Mouse (Mus musculus) liver, postnatal 0 days (tissue): ENCODE measurements around the gene Fras1. TPM values are rescaled to one million over a fixed set of nuclear protein-coding genes. Genes with fewer than 3 reads are reported as not detected.

Experiments used
- ATAC-seq: fragments of 200-750 bp; cut with Nextera tagmentation; 2 replicates; pipeline ENCODE4 v1.8.0; 2017; ENCODE audit warnings: mild to moderate bottlenecking, moderate library complexity
- DNase-seq: peaks from one replicate; pipeline ENCODE4 v3.0.0-alpha.2; 2016
- H3K27ac ChIP-seq: fragments of 300-500 bp; sonication (generic); 2 replicates; pipeline ENCODE4 v1.5.1; 2014; ENCODE audit warnings: antibody characterized with exemption, moderate library complexity, mild to moderate bottlenecking, low read depth
- H3K27me3 ChIP-seq: fragments of 300-500 bp; sonication (generic); 2 replicates; pipeline ENCODE4 v1.6.1; 2014; ENCODE audit warnings: low read length, control low read depth, mixed read lengths; ENCODE audit not compliant: insufficient read depth
- H3K36me3 ChIP-seq: fragments of 300-500 bp; sonication (generic); replicated peaks from 2 replicates; pipeline ENCODE4 v1.6.1; 2014; ENCODE audit warnings: mild to moderate bottlenecking, control low read depth, low read length, moderate library complexity, mixed read lengths; ENCODE audit not compliant: insufficient read depth
- H3K4me1 ChIP-seq: fragments of 300-500 bp; sonication (generic); 2 replicates; pipeline ENCODE4 v1.6.1; 2014; ENCODE audit warnings: antibody characterized with exemption, mild to moderate bottlenecking, control low read depth; ENCODE audit not compliant: insufficient read depth
- H3K4me2 ChIP-seq: fragments of 300-500 bp; sonication (generic); 2 replicates; pipeline ENCODE4 v1.6.1; 2014; ENCODE audit warnings: low read depth, mild to moderate bottlenecking, low read length, moderate library complexity, mixed read lengths
- H3K4me3 ChIP-seq: fragments of 300-500 bp; sonication (generic); 2 replicates; pipeline ENCODE4 v1.5.1; 2014; ENCODE audit warnings: low read depth, low read length
- H3K9ac ChIP-seq: fragments of 300-500 bp; sonication (generic); replicated peaks from 2 replicates; pipeline ENCODE4 v1.6.1; 2014; ENCODE audit warnings: mild to moderate bottlenecking, moderate library complexity
- H3K9me3 ChIP-seq: fragments of 300-500 bp; sonication (generic); 2 replicates; pipeline ENCODE4 v1.6.1; 2016; ENCODE audit warnings: mild to moderate bottlenecking, control low read depth, low read length, mixed read lengths
- CTCF ChIP-seq: sonication (generic); IDR thresholded peaks from 2 replicates; pipeline ENCODE4 v1.5.1; 2016; ENCODE audit warnings: antibody characterized with exemption, low read depth
- EP300 ChIP-seq: IDR thresholded peaks from 2 replicates; pipeline ENCODE4 v1.6.1; 2016; ENCODE audit warnings: antibody characterized with exemption, low read depth, mild to moderate bottlenecking
- WGBS: fragments of 180-500 bp; shearing (Covaris S2); extraction: QIAGEN DNeasy Blood & Tissue Kit; methylation state at CpG from one replicate; pipeline ENCODE4 v1.1.7; 2014; ENCODE audit not compliant: insufficient replicate concordance; 5-methylcytosine and 5-hydroxymethylcytosine counted together
- polyA plus RNA-seq: library from polyadenylated mRNA; unstranded; fragments of >200 nt; fragmentation: Nextera tagmentation; extraction: Ambion mirVana; gene quantifications from 2 replicates; pipeline ENCODE4 v1.2.1, GENCODE M21; 2015

Gene Fras1
- polyA plus RNA-seq, 1 experiment from 2014 or later, result 0.41 TPM

GRCm38 (mm10) chr5:96351963-96352362 lies 21.8 kb upstream of the Fras1 start:
- H3K27me3 ChIP-seq, result no peaks in the 10 kb centered on the region
- no peak overlapping the region for H3K4me2 ChIP-seq
- H3K4me1 ChIP-seq, result no peaks in the 10 kb centered on the region
- no peak for ATAC-seq
- no peak overlapping the region for H3K9ac ChIP-seq
- no peak overlapping the region for H3K27ac ChIP-seq
- no peaks in the 10 kb centered on the region for H3K9me3 ChIP-seq
- TF ChIP-seq CTCF (peak; percentile 42), EP300 (no peak)
- no peak for DNase-seq
- no peaks in the 10 kb centered on the region for H3K36me3 ChIP-seq
- no peak overlapping the region for H3K4me3 ChIP-seq

- H3K27me3 ChIP-seq, result no peaks in the 10 kb centered on the region
- no peak for TF ChIP-seq CTCF
- no peak for TF ChIP-seq EP300
- no peak for ATAC-seq
- no peak overlapping the region for H3K4me2 ChIP-seq
- H3K4me3 ChIP-seq, result no peak overlapping the region
- H3K9me3 ChIP-seq, result no peaks in the 10 kb centered on the region
- WGBS, result 72% methylated on average over 4 of the region's 4 CpGs
- no peak overlapping the region for H3K9ac ChIP-seq
- H3K27ac ChIP-seq, result no peak overlapping the region
- no peak for DNase-seq
- no peaks in the 10 kb centered on the region for H3K36me3 ChIP-seq
- H3K4me1 ChIP-seq, result no peaks in the 10 kb centered on the region
Observed at GRCm38 (mm10) chr5:96363950-96364349, 9.8 kb upstream of the Fras1 start.

GRCm38 (mm10) chr5:96365590-96365989 lies 8.2 kb upstream of the Fras1 start:
- TF ChIP-seq EP300, result no peak
- no peak for TF ChIP-seq CTCF
- Histone ChIP-seq H3K27me3 (no peaks in the 10 kb centered on the region), H3K36me3 (no peaks in the 10 kb centered on the region), H3K4me2 (no peak overlapping the region), H3K4me1 (no peaks in the 10 kb centered on the region), H3K9ac (no peak overlapping the region), H3K9me3 (no peaks in the 10 kb centered on the region), H3K4me3 (no peak overlapping the region), H3K27ac (no peak overlapping the region)
- DNase-seq, result no peak
- no peak for ATAC-seq
- WGBS, result 60% methylated on average over 5 of the region's 5 CpGs

GRCm38 (mm10) chr5:96367260-96367659 lies 6.5 kb upstream of the Fras1 start:
- no peak for TF ChIP-seq EP300
- TF ChIP-seq CTCF, result no peak
- H3K27ac ChIP-seq, result no peak overlapping the region
- H3K9me3 ChIP-seq, result no peaks in the 10 kb centered on the region
- H3K4me3 ChIP-seq, result no peak overlapping the region
- H3K4me1 ChIP-seq, result no peaks in the 10 kb centered on the region
- ATAC-seq, result no peak
- no peaks in the 10 kb centered on the region for H3K36me3 ChIP-seq
- no peak for DNase-seq
- no peak overlapping the region for H3K9ac ChIP-seq
- no peaks in the 10 kb centered on the region for H3K27me3 ChIP-seq
- no peak overlapping the region for H3K4me2 ChIP-seq

GRCm38 (mm10) chr5:96373106-96373505 lies 649 bp upstream of the Fras1 start:
- no peak for DNase-seq
- Histone ChIP-seq H3K9me3 (no peaks in the 10 kb centered on the region), H3K4me2 (no peak overlapping the region), H3K9ac (no peak overlapping the region), H3K4me3 (no peak overlapping the region), H3K27me3 (peaks cover 28% of the 10 kb centered on the region), H3K27ac (no peak overlapping the region), H3K36me3 (no peaks in the 10 kb centered on the region), H3K4me1 (no peaks in the 10 kb centered on the region)
- ATAC-seq, result no peak
- no peak for TF ChIP-seq EP300
- TF ChIP-seq CTCF, result no peak
- WGBS, result 30% methylated on average over 6 of the region's 6 CpGs

GRCm38 (mm10) chr5:96373986-96374901 lies 489 bp downstream of the Fras1 start:
- Histone ChIP-seq H3K4me2 (peak overlapping the region; percentile 87), H3K36me3 (no peaks in the 10 kb centered on the region), H3K4me1 (no peaks in the 10 kb centered on the region), H3K27ac (no peak overlapping the region), H3K9ac (peak overlapping the region; percentile 44; the same call in 1 of the 2 replicates), H3K27me3 (peaks cover 28% of the 10 kb centered on the region), H3K9me3 (no peaks in the 10 kb centered on the region), H3K4me3 (peak overlapping the region; percentile 49)
- DNase-seq (peak; percentile 40), ATAC-seq (peak; percentile 60)
- under 1% methylated on average over 83 of the region's 84 CpGs for WGBS
- TF ChIP-seq CTCF (0 out of 2 replicates have a peak, but pooled peaks have one; percentile 4), EP300 (no peak)
